Mouse (Mus musculus): ENCODE results near the gene Dgkb. TPM values are rescaled to one million over a fixed set of nuclear protein-coding genes. Genes with fewer than 3 reads are reported as not detected.
A peak's percentile ranks its signal among the peaks of the same experiment; 100 is the strongest.

Dgkb gene
- polyA plus RNA-seq, 1 experiment from 2014 or later = 1.6 TPM

GRCm38 (mm10) chr12:38303841-38304240 lies 486.3 kb downstream of the Dgkb start:
- no peak overlapping the region for H3K27ac ChIP-seq (ENCODE audit: low read depth, low read length)
- no peaks in the 10 kb centered on the region for H3K27me3 ChIP-seq (ENCODE audit: control insufficient read depth, insufficient read depth, low read length)
- WGBS = 37% methylated on average over 3 of the region's 3 CpGs
- DNase-seq (ENCODE audit: low spot score) (peak; percentile 35), ATAC-seq (ENCODE audit: insufficient read depth, low FRiP score, low TSS enrichment) (peak; percentile 70; the same call in 1 of the 2 replicates)
- no peaks in the 10 kb centered on the region for H3K4me1 ChIP-seq (ENCODE audit: control insufficient read depth, insufficient read depth, low read length)
- H3K9me3 ChIP-seq (ENCODE audit: control insufficient read depth, low read length) = no peaks in the 10 kb centered on the region
- no peaks in the 10 kb centered on the region for H3K36me3 ChIP-seq (ENCODE audit: control insufficient read depth, insufficient read depth, low read length)
- H3K9ac ChIP-seq (ENCODE audit: low read length) = no peak overlapping the region
- H3K4me2 ChIP-seq (ENCODE audit: low read depth) = no peak overlapping the region
- no peak overlapping the region for H3K4me3 ChIP-seq (ENCODE audit: low read depth, low read length)

GRCm38 (mm10) chr12:38304245-38304644 lies 486.7 kb downstream of the Dgkb start:
- no peak for DNase-seq (ENCODE audit: low spot score)
- no peak overlapping the region for H3K27ac ChIP-seq (ENCODE audit: low read depth, low read length)

GRCm38 (mm10) chr12:38309885-38310284 lies 492.4 kb downstream of the Dgkb start:
- ATAC-seq (ENCODE audit: insufficient read depth, low FRiP score, low TSS enrichment) = no peak
- no peak overlapping the region for H3K4me2 ChIP-seq (ENCODE audit: low read depth)
- no peak overlapping the region for H3K9ac ChIP-seq (ENCODE audit: low read length)
- H3K36me3 ChIP-seq (ENCODE audit: control insufficient read depth, insufficient read depth, low read length) = no peaks in the 10 kb centered on the region
- no peak overlapping the region for H3K4me3 ChIP-seq (ENCODE audit: low read depth, low read length)
- no peaks in the 10 kb centered on the region for H3K4me1 ChIP-seq (ENCODE audit: control insufficient read depth, insufficient read depth, low read length)
- H3K27ac ChIP-seq (ENCODE audit: low read depth, low read length) = no peak overlapping the region
- DNase-seq (ENCODE audit: low spot score) = no peak
- H3K9me3 ChIP-seq (ENCODE audit: control insufficient read depth, low read length) = no peaks in the 10 kb centered on the region
- H3K27me3 ChIP-seq (ENCODE audit: control insufficient read depth, insufficient read depth, low read length) = no peaks in the 10 kb centered on the region

More at GRCm38 (mm10) chr12:38304245-38304644, 486.7 kb downstream of the Dgkb start:
- no peaks in the 10 kb centered on the region for H3K27me3 ChIP-seq (ENCODE audit: control insufficient read depth, insufficient read depth, low read length)
- no peak for ATAC-seq (ENCODE audit: insufficient read depth, low FRiP score, low TSS enrichment)
- H3K36me3 ChIP-seq (ENCODE audit: control insufficient read depth, insufficient read depth, low read length) = no peaks in the 10 kb centered on the region
- H3K9ac ChIP-seq (ENCODE audit: low read length) = no peak overlapping the region
- H3K4me2 ChIP-seq (ENCODE audit: low read depth) = no peak overlapping the region
- WGBS = 97% methylated on average over 3 of the region's 3 CpGs
- H3K9me3 ChIP-seq (ENCODE audit: control insufficient read depth, low read length) = no peaks in the 10 kb centered on the region
- no peaks in the 10 kb centered on the region for H3K4me1 ChIP-seq (ENCODE audit: control insufficient read depth, insufficient read depth, low read length)
- no peak overlapping the region for H3K4me3 ChIP-seq (ENCODE audit: low read depth, low read length)

- no peak overlapping the region for H3K27ac ChIP-seq (ENCODE audit: low read depth, low read length)
- ATAC-seq (ENCODE audit: insufficient read depth, low FRiP score, low TSS enrichment) (no peak), DNase-seq (ENCODE audit: low spot score) (no peak)
- WGBS = 53% methylated on average over 1 of the region's 1 CpGs
- no peaks in the 10 kb centered on the region for H3K9me3 ChIP-seq (ENCODE audit: control insufficient read depth, low read length)
- H3K9ac ChIP-seq (ENCODE audit: low read length) = no peak overlapping the region
- H3K27me3 ChIP-seq (ENCODE audit: control insufficient read depth, insufficient read depth, low read length) = no peaks in the 10 kb centered on the region
- no peaks in the 10 kb centered on the region for H3K4me1 ChIP-seq (ENCODE audit: control insufficient read depth, insufficient read depth, low read length)
- no peak overlapping the region for H3K4me2 ChIP-seq (ENCODE audit: low read depth)
- no peak overlapping the region for H3K4me3 ChIP-seq (ENCODE audit: low read depth, low read length)
- no peaks in the 10 kb centered on the region for H3K36me3 ChIP-seq (ENCODE audit: control insufficient read depth, insufficient read depth, low read length)
Measured at GRCm38 (mm10) chr12:38327729-38328271, 510.3 kb downstream of the Dgkb start.

- H3K4me3 ChIP-seq (ENCODE audit: low read depth, low read length) = no peak overlapping the region
- no peaks in the 10 kb centered on the region for H3K36me3 ChIP-seq (ENCODE audit: control insufficient read depth, insufficient read depth, low read length)
- DNase-seq (ENCODE audit: low spot score) (no peak), ATAC-seq (ENCODE audit: insufficient read depth, low FRiP score, low TSS enrichment) (no peak)
- H3K27ac ChIP-seq (ENCODE audit: low read depth, low read length) = no peak overlapping the region
- H3K27me3 ChIP-seq (ENCODE audit: control insufficient read depth, insufficient read depth, low read length) = no peaks in the 10 kb centered on the region
- no peaks in the 10 kb centered on the region for H3K4me1 ChIP-seq (ENCODE audit: control insufficient read depth, insufficient read depth, low read length)
- H3K9me3 ChIP-seq (ENCODE audit: control insufficient read depth, low read length) = no peaks in the 10 kb centered on the region
- H3K9ac ChIP-seq (ENCODE audit: low read length) = no peak overlapping the region
- H3K4me2 ChIP-seq (ENCODE audit: low read depth) = no peak overlapping the region
Measured at GRCm38 (mm10) chr12:38328779-38329178, 511.3 kb downstream of the Dgkb start.

GRCm38 (mm10) chr12:38342657-38343056 lies 525.1 kb downstream of the Dgkb start:
- peak; percentile 79 for ATAC-seq (ENCODE audit: insufficient read depth, low FRiP score, low TSS enrichment)
- Histone ChIP-seq H3K4me2 (ENCODE audit: low read depth) (no peak overlapping the region), H3K4me1 (ENCODE audit: control insufficient read depth, insufficient read depth, low read length) (no peaks in the 10 kb centered on the region), H3K27ac (ENCODE audit: low read depth, low read length) (no peak overlapping the region), H3K27me3 (ENCODE audit: control insufficient read depth, insufficient read depth, low read length) (no peaks in the 10 kb centered on the region), H3K9ac (ENCODE audit: low read length) (no peak overlapping the region), H3K36me3 (ENCODE audit: control insufficient read depth, insufficient read depth, low read length) (no peaks in the 10 kb centered on the region), H3K4me3 (ENCODE audit: low read depth, low read length) (no peak overlapping the region), H3K9me3 (ENCODE audit: control insufficient read depth, low read length) (no peaks in the 10 kb centered on the region)
- peak; percentile 65 for DNase-seq (ENCODE audit: low spot score)
- WGBS = 8% methylated on average over 6 of the region's 6 CpGs

GRCm38 (mm10) chr12:38352481-38352880 lies 535.0 kb downstream of the Dgkb start:
- Histone ChIP-seq H3K27me3 (ENCODE audit: control insufficient read depth, insufficient read depth, low read length) (no peaks in the 10 kb centered on the region), H3K9me3 (ENCODE audit: control insufficient read depth, low read length) (no peaks in the 10 kb centered on the region), H3K36me3 (ENCODE audit: control insufficient read depth, insufficient read depth, low read length) (no peaks in the 10 kb centered on the region), H3K9ac (ENCODE audit: low read length) (no peak overlapping the region), H3K27ac (ENCODE audit: low read depth, low read length) (no peak overlapping the region), H3K4me1 (ENCODE audit: control insufficient read depth, insufficient read depth, low read length) (no peaks in the 10 kb centered on the region), H3K4me3 (ENCODE audit: low read depth, low read length) (no peak overlapping the region), H3K4me2 (ENCODE audit: low read depth) (no peak overlapping the region)
- ATAC-seq (ENCODE audit: insufficient read depth, low FRiP score, low TSS enrichment) (no peak), DNase-seq (ENCODE audit: low spot score) (no peak)
- WGBS = 85% methylated on average over 3 of the region's 3 CpGs

- H3K27me3 ChIP-seq (ENCODE audit: control insufficient read depth, insufficient read depth, low read length) = no peaks in the 10 kb centered on the region
- H3K27ac ChIP-seq (ENCODE audit: low read depth, low read length) = no peak overlapping the region
- no peaks in the 10 kb centered on the region for H3K36me3 ChIP-seq (ENCODE audit: control insufficient read depth, insufficient read depth, low read length)
- no peak overlapping the region for H3K4me3 ChIP-seq (ENCODE audit: low read depth, low read length)
- WGBS = 81% methylated on average over 1 of the region's 1 CpGs
- ATAC-seq (ENCODE audit: insufficient read depth, low FRiP score, low TSS enrichment) (no peak), DNase-seq (ENCODE audit: low spot score) (no peak)
- no peaks in the 10 kb centered on the region for H3K4me1 ChIP-seq (ENCODE audit: control insufficient read depth, insufficient read depth, low read length)
- H3K9me3 ChIP-seq (ENCODE audit: control insufficient read depth, low read length) = no peaks in the 10 kb centered on the region
- no peak overlapping the region for H3K4me2 ChIP-seq (ENCODE audit: low read depth)
- no peak overlapping the region for H3K9ac ChIP-seq (ENCODE audit: low read length)
Measured at GRCm38 (mm10) chr12:38356386-38356785, 538.9 kb downstream of the Dgkb start.

GRCm38 (mm10) chr12:38361491-38361890 lies 544.0 kb downstream of the Dgkb start:
- H3K27ac ChIP-seq (ENCODE audit: low read depth, low read length) = no peak overlapping the region
- H3K9me3 ChIP-seq (ENCODE audit: control insufficient read depth, low read length) = no peaks in the 10 kb centered on the region
- no peak overlapping the region for H3K4me3 ChIP-seq (ENCODE audit: low read depth, low read length)
- no peaks in the 10 kb centered on the region for H3K27me3 ChIP-seq (ENCODE audit: control insufficient read depth, insufficient read depth, low read length)
- no peaks in the 10 kb centered on the region for H3K36me3 ChIP-seq (ENCODE audit: control insufficient read depth, insufficient read depth, low read length)
- WGBS = 92% methylated on average over 4 of the region's 4 CpGs
- no peaks in the 10 kb centered on the region for H3K4me1 ChIP-seq (ENCODE audit: control insufficient read depth, insufficient read depth, low read length)
- no peak overlapping the region for H3K9ac ChIP-seq (ENCODE audit: low read length)
- no peak for DNase-seq (ENCODE audit: low spot score)
- ATAC-seq (ENCODE audit: insufficient read depth, low FRiP score, low TSS enrichment) = no peak
- no peak overlapping the region for H3K4me2 ChIP-seq (ENCODE audit: low read depth)
